Mouse (Mus musculus): Measurements from ENCODE around the gene Phkb. TPM values are rescaled to one million over a fixed set of nuclear protein-coding genes. Genes with fewer than 3 reads are reported as not detected.

The Phkb gene
- 68.1 TPM for polyA plus RNA-seq (2014; fragmentation: Illumina TruSeq; extraction: RNeasy Lipid Tissue Mini Kit (QIAGEN cat#74804); ENCODE audit: low replicate concordance)

GRCm38 (mm10) chr8:85840657-85841488 lies at the start of gene Phkb, which contains the start of gene Itfg1:
TSS of gene Phkb (plus strand) at chr8:85840959.
TSS of gene Itfg1 (minus strand) at chr8:85840921.

Other genes starting within 250 kb of the Phkb start
- 2.7 TPM for gene Neto2, start 140.0 kb upstream of the Phkb start, polyA plus RNA-seq (2014; fragmentation: Illumina TruSeq; extraction: RNeasy Lipid Tissue Mini Kit (QIAGEN cat#74804); ENCODE audit: low replicate concordance)
- 229 TPM for gene Itfg1, start within 50 bp of the Phkb start, polyA plus RNA-seq (2014; fragmentation: Illumina TruSeq; extraction: RNeasy Lipid Tissue Mini Kit (QIAGEN cat#74804); ENCODE audit: low replicate concordance)